Mouse (Mus musculus): ENCODE data around the gene Otor. TPM values are rescaled to one million over a fixed set of nuclear protein-coding genes. Genes with fewer than 3 reads are reported as not detected.

Gene Otor
- total RNA-seq, 2 experiments from 2014 or later = 1.7 TPM; not detected in 1

- intact Hi-C loops (cut with DNase I) = loop anchor here (5.0 to 10.0 kb wide), 2 partner anchors 660 to 1337 kb away; no protein-coding TSS in a partner anchor
- peak; percentile 51 for DNase-seq
Observed at GRCm38 (mm10) chr2:143117453-143117852, 39.2 kb downstream of the Otor start.

- intact Hi-C loops (cut with DNase I) = loop anchor here (5.0 to 10.0 kb wide), 2 partner anchors 659 to 1337 kb away; no protein-coding TSS in a partner anchor
- no peak for DNase-seq
Observed at GRCm38 (mm10) chr2:143118221-143118620, 39.9 kb downstream of the Otor start.

GRCm38 (mm10) chr2:143131098-143131646 is 52.9 kb downstream of the Otor start:
- intact Hi-C loops (cut with DNase I) = loop anchor here (10.0 kb wide), 2 partner anchors 424 to 854 kb away; no protein-coding TSS in a partner anchor
- DNase-seq = peak; percentile 59

Other genes starting within 250 kb of the Otor start
- 10 to 100 TPM; 11.3 to 11.9 TPM for gene Kif16b, start 176.9 kb upstream of the Otor start, total RNA-seq (2021)
- 10 to 100 TPM; 53.2 to 65.9 TPM for gene Snrpb2, start 15.4 kb upstream of the Otor start, total RNA-seq (2021)